Mouse (Mus musculus) heart, postnatal 0 days (tissue): ENCODE results near the gene Kpna7. TPM values are rescaled to one million over a fixed set of nuclear protein-coding genes. Genes with fewer than 3 reads are reported as not detected.
A peak's percentile ranks its signal among the peaks of the same experiment; 100 is the strongest.

Experiments used
- ATAC-seq: fragments of 200-750 bp; cut with Nextera tagmentation; 2 replicates; pipeline ENCODE4 v1.8.0; 2017; ENCODE audit warnings: low read depth, moderate number of reproducible peaks, moderate library complexity; ENCODE audit not compliant: insufficient read depth
- DNase-seq: peaks from one replicate; pipeline ENCODE4 v3.0.0-alpha.2; 2016; ENCODE audit warnings: low spot score
- H3K27ac ChIP-seq: fragments of 300-500 bp; sonication (generic); 2 replicates; pipeline ENCODE4 v1.5.1; 2014; ENCODE audit warnings: low read depth, mild to moderate bottlenecking
- H3K27me3 ChIP-seq: fragments of 300-500 bp; sonication (generic); 2 replicates; pipeline ENCODE4 v1.6.1; 2014; ENCODE audit warnings: low read length, mixed read lengths; ENCODE audit not compliant: control insufficient read depth, insufficient read depth
- H3K36me3 ChIP-seq: fragments of 300-500 bp; sonication (generic); replicated peaks from 2 replicates; pipeline ENCODE4 v1.6.1; 2014; ENCODE audit warnings: low read length, mixed read lengths; ENCODE audit not compliant: control insufficient read depth, insufficient read depth
- H3K4me1 ChIP-seq: fragments of 300-500 bp; sonication (generic); 2 replicates; pipeline ENCODE4 v1.6.1; 2014; ENCODE audit warnings: antibody characterized with exemption; ENCODE audit not compliant: control insufficient read depth, insufficient read depth
- H3K4me2 ChIP-seq: fragments of 300-500 bp; sonication (generic); 2 replicates; pipeline ENCODE4 v1.6.1; 2014; ENCODE audit warnings: low read depth, mild to moderate bottlenecking, low read length, moderate library complexity
- H3K4me3 ChIP-seq: fragments of 300-500 bp; sonication (generic); 2 replicates; pipeline ENCODE4 v1.5.1; 2014; ENCODE audit warnings: low read depth, low read length
- H3K9ac ChIP-seq: fragments of 300-500 bp; sonication (generic); replicated peaks from 2 replicates; pipeline ENCODE4 v1.6.1; 2014; ENCODE audit warnings: low read depth, low read length, mixed read lengths
- H3K9me3 ChIP-seq: fragments of 300-500 bp; sonication (generic); replicated peaks from 2 replicates; pipeline ENCODE4 v1.6.1; 2016; ENCODE audit warnings: low read length; ENCODE audit not compliant: control insufficient read depth
- CTCF ChIP-seq: IDR thresholded peaks from 2 replicates; pipeline ENCODE4 v1.5.1; 2016; ENCODE audit warnings: antibody characterized with exemption, control low read depth, low read depth
- EP300 ChIP-seq: IDR thresholded peaks from 2 replicates; pipeline ENCODE4 v1.6.1; 2016; ENCODE audit warnings: antibody characterized with exemption, low read depth
- WGBS: fragments of 180-500 bp; shearing (Covaris S2); extraction: QIAGEN DNeasy Blood & Tissue Kit; methylation state at CpG from one replicate; pipeline ENCODE4 v1.1.7; 2014; 5-methylcytosine and 5-hydroxymethylcytosine counted together
- polyA plus RNA-seq: library from polyadenylated mRNA; unstranded; fragments of >200 nt; fragmentation: Nextera tagmentation; extraction: Ambion mirVana; gene quantifications from 2 replicates; pipeline ENCODE4 v1.2.1, GENCODE M21; 2015
- total RNA-seq: library from RNA; depleted of rRNA; stranded (reverse); fragments of >200 nt; gene quantifications from 2 replicates; pipeline ENCODE4 v1.2.3, GENCODE M21; 2014; ENCODE audit warnings: low replicate concordance

The Kpna7 gene
- total and polyA plus RNA-seq, 2 experiments from 2014 or later: not detected

- Histone ChIP-seq H3K4me3 (no peak overlapping the region), H3K36me3 (no peaks in the 10 kb centered on the region), H3K4me1 (peaks cover 12% of the 10 kb centered on the region; the same call in 1 of the 2 replicates), H3K27ac (no peak overlapping the region), H3K4me2 (no peak overlapping the region), H3K27me3 (no peaks in the 10 kb centered on the region), H3K9ac (no peak overlapping the region), H3K9me3 (no peaks in the 10 kb centered on the region)
- ATAC-seq: no peak
- WGBS: 79% methylated on average over 2 of the region's 2 CpGs
- no peak for DNase-seq
- TF ChIP-seq CTCF: no peak
- TF ChIP-seq EP300: no peak
Observed at GRCm38 (mm10) chr5:144952592-144952991, 131.2 kb downstream of the Kpna7 start.

DNA sequence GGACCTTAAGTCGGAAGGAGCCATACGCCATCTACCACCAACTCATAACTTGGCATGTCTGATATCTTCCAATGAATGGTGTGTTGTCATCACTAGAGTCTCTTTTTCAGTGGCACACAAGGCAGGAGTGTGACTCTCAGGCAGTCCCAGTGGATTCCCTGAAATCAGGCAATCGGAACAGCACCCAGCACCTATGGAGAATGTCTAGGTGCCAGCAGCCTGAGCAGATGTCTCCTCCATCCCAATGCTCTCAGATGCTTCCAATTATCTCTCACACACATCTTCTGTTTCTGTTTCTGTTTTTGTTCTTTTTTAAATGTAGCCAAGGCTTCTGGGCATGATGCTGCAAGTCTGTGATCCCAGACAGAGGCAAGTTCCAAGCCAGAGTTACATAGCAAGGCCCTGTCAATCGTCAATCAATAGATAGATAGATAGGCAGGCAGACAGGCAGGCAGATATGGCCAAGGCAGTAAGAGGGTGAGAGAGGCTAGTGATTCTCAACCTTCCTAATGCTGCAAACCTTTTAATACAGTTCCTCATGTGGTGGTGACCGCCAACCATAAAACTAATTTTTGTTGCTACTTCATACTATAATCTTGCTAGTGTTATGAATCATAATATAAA lies 133.3 kb downstream of the Kpna7 start:
- Histone ChIP-seq H3K36me3 (no peaks in the 10 kb centered on the region), H3K4me1 (peaks cover 22% of the 10 kb centered on the region), H3K27me3 (no peaks in the 10 kb centered on the region), H3K4me3 (no peak overlapping the region), H3K9ac (no peak overlapping the region), H3K4me2 (no peak overlapping the region), H3K27ac (no peak overlapping the region), H3K9me3 (no peaks in the 10 kb centered on the region)
- TF ChIP-seq EP300 (no peak), CTCF (no peak)
- no peak for ATAC-seq
- DNase-seq: no peak
- 89% methylated on average over 5 of the region's 5 CpGs for WGBS

GRCm38 (mm10) chr5:144949856-144950255 lies 134.0 kb downstream of the Kpna7 start:
- Histone ChIP-seq H3K4me3 (no peak overlapping the region), H3K27ac (no peak overlapping the region), H3K9ac (no peak overlapping the region), H3K36me3 (no peaks in the 10 kb centered on the region), H3K4me1 (peaks cover 25% of the 10 kb centered on the region), H3K27me3 (no peaks in the 10 kb centered on the region), H3K4me2 (no peak overlapping the region), H3K9me3 (no peaks in the 10 kb centered on the region)
- WGBS: 77% methylated on average over 4 of the region's 4 CpGs
- no peak for DNase-seq
- TF ChIP-seq EP300: no peak
- TF ChIP-seq CTCF: no peak
- no peak for ATAC-seq

GRCm38 (mm10) chr5:144948422-144948821 lies 135.4 kb downstream of the Kpna7 start:
- no peaks in the 10 kb centered on the region for H3K9me3 ChIP-seq
- H3K27ac ChIP-seq: no peak overlapping the region
- ATAC-seq (no peak), DNase-seq (no peak)
- H3K9ac ChIP-seq: no peak overlapping the region
- H3K27me3 ChIP-seq: no peaks in the 10 kb centered on the region
- H3K4me1 ChIP-seq: peaks cover 25% of the 10 kb centered on the region
- TF ChIP-seq EP300 (no peak), CTCF (no peak)
- H3K4me2 ChIP-seq: no peak overlapping the region
- H3K4me3 ChIP-seq: no peak overlapping the region
- H3K36me3 ChIP-seq: no peaks in the 10 kb centered on the region
- WGBS: 72% methylated on average over 11 of the region's 11 CpGs

DNA sequence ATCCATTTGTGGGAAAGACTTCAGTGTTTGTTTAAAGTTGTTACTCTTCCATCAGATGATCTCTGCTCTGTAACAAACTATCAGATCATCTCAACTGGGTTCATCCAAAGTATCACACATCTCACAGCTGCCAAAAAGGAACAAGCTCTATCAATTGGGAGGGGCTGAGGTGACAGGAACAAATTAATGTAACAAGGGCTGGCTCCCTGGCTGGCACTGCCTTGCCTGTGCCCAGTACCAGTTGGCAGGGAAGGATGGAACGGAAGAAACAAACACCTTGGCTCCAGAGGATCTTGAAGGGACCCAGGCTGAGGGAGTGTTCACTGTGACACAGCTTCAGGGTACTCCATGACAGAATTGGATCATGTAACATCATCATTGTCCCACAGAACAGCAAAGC lies 135.8 kb downstream of the Kpna7 start:
- Histone ChIP-seq H3K9ac (no peak overlapping the region), H3K27ac (no peak overlapping the region), H3K27me3 (no peaks in the 10 kb centered on the region), H3K36me3 (no peaks in the 10 kb centered on the region), H3K9me3 (no peaks in the 10 kb centered on the region), H3K4me1 (peaks cover 25% of the 10 kb centered on the region), H3K4me2 (no peak overlapping the region), H3K4me3 (no peak overlapping the region)
- ATAC-seq (no peak), DNase-seq (no peak)
- 68% methylated on average over 1 of the region's 1 CpGs for WGBS
- TF ChIP-seq CTCF (no peak), EP300 (no peak)

DNA sequence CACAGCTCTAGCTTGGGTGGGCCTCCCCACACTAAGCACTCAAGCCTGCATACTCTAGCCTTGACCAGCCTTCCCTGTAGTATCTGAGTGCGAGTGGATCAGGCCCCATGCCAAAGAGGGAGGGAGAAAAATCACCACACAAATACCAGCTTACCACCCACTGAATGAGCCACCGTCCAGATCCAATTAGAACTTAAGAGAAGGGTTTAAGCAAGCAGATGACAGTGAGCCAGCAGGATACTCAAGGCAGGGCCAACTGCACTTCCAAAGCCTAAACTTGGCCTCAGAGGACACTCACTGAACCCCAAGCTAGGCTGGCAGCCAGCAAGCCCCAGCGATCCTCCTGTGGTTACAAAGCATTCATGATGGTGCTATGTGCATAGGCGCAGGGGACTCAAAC lies 137.8 kb downstream of the Kpna7 start:
- peak; percentile 34 for DNase-seq
- H3K9me3 ChIP-seq: no peaks in the 10 kb centered on the region
- no peaks in the 10 kb centered on the region for H3K36me3 ChIP-seq
- H3K4me3 ChIP-seq: no peak overlapping the region
- WGBS: 40% methylated on average over 4 of the region's 4 CpGs
- peaks cover 25% of the 10 kb centered on the region for H3K4me1 ChIP-seq
- peak; percentile 79 for ATAC-seq
- TF ChIP-seq CTCF (no peak), EP300 (no peak)
- no peaks in the 10 kb centered on the region for H3K27me3 ChIP-seq
- no peak overlapping the region for H3K9ac ChIP-seq
- no peak overlapping the region for H3K4me2 ChIP-seq
- H3K27ac ChIP-seq: no peak overlapping the region
